Mouse (Mus musculus) left cerebral cortex, postnatal 36 days (tissue): ENCODE data around the gene Ebp. TPM values are rescaled to one million over a fixed set of nuclear protein-coding genes. Genes with fewer than 3 reads are reported as not detected.
A peak's percentile ranks its signal among the peaks of the same experiment; 100 is the strongest.

Experiments
- DNase-seq, 2 experiments: peaks; one replicate each; pipeline ENCODE4 v3.0.0; 2021 to 2022; ENCODE audit warnings: low spot score in 2 of 2, mixed read lengths in 1 of 2
- intact Hi-C: fragments of 180-260 bp; cut with DNase I; formaldehyde crosslinking; loops from one replicate; pipeline ENCODE4 v1.15.1; 2025
- total RNA-seq, 2 experiments: library from RNA; stranded (reverse); gene quantifications; 2 replicates each; pipeline ENCODE4 v1.2.3; 2021

Ebp gene
- total RNA-seq, 2 experiments from 2014 or later, result 33.5 to 35.9 TPM

DNA sequence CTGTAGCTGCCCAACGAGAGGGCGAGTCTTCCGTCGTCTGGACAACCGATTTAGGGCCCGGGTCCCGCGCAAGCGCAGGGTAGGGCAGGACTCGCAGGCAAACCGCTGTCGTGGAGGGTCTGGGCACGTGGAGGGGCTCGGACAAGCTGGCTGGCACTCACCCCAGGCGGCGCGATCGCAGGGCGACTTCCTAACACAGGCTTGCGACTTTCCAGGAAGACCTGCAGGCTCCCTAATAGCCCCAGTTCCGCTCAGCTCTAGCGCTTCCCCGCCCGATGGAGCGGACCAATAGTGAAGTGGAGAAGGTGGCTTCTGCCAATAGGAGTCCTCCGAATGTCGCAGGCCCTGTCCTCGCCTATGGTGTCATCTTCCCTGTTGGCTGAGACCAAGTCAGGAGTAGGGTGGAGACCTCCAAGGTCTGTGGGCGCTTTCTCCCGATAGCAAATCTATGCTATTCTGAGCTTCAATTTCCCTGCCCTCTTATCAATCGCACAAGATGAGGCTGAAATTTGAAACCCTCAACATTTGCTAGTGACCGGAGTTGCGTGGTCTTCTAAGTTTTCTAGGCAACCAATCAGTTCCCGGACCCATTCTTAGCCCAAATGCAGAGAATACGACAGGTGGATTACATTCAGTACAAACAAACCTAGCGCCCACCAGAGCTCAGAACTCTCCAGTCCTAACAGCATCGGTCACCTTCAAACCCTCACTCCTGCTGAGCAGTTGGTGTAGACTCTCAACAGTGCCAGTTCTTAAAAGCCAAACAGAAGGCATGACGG lies 483 bp downstream of the Ebp start:
- intact Hi-C loops, result loop anchor here (2.0 kb wide), 1 partner anchor 14 kb away; the partner anchor contains the start of gene Porcn

DNA sequence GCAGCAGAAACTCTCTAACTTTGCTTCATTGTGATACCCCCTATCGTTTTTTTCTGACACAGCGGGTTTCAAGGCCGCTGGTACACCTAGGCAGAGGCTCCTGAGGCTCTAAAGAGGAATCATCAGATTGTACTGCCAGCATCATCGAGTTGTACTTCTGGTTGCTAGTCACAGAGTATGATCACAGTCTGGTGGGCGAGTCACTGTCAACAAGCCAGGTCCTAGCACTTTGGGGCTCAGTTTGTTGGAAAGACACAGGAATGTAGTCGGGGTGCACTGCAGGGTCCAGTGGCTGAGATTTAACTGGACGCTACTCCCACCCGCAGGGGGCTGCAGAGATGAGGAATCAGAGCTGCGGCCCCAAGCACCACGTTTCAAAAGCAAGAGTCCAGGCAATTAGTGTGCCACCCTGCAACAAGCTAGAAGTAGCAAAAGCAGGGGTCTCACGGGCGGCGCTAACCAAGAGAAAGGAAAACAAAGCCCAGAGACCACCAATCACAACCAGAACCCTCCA lies 1.1 kb downstream of the Ebp start:
- intact Hi-C loops, result loop anchor here (2.0 kb wide), 1 partner anchor 15 kb away; the partner anchor contains the start of gene Porcn
- DNase-seq, result no peak

More for the DNA sequence above, 483 bp downstream of the Ebp start:
- peak; percentile 73 to 78 for DNase-seq

DNA sequence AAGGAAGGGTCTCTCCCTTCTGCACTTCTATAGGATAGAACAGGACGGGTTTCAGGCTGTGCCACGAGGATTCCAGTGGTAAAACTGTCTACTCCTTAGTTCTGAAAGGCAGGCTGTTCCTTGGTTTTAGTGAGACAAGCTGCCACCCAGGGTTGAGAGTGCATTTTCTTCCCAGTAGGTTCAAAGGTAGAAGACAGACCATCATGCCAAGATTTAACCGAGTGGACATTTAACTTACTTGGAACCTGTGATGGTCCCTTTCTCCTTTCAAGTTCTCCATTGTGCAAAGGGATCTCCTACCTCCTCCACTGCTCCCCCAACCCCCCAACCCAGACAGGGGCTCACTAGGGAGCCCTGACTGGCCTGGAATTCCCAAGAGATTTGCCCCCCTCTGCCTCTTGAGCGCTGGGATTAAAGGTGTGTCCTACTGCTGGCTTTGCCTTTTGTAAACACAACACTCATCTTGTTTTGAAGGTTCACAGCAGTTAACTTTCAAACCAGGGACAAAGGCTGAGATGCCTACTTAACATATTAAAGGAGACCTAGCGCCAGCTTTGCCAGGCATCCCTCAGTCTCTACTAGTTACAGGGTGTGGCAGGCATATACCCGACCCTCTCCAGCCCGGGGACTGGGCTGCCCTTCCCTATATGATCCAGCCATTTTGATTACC lies 10.3 kb downstream of the Ebp start:
- intact Hi-C loops, result no loop called here
- no peak for DNase-seq

DNA sequence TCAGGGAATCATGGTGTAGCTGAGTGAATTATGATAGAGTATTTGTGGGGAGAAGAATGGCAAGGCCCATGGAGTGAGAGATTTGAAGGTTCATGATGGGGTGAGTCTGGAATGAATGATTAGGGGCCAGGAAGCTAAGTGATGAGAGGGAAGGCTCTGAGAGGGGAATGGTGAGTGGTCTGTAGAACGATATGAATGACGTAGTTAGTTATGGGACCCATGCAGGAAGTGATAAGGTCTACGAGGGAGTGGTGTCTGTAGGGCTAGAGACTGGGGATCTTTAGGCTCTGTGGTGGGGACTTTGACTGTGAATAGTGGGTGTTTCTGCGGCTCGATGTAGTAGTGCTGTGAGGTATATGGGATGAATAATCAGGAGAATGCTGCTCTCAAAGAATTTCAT lies 13.7 kb downstream of the Ebp start:
- no peak for DNase-seq
- intact Hi-C loops, result no loop called here

DNA sequence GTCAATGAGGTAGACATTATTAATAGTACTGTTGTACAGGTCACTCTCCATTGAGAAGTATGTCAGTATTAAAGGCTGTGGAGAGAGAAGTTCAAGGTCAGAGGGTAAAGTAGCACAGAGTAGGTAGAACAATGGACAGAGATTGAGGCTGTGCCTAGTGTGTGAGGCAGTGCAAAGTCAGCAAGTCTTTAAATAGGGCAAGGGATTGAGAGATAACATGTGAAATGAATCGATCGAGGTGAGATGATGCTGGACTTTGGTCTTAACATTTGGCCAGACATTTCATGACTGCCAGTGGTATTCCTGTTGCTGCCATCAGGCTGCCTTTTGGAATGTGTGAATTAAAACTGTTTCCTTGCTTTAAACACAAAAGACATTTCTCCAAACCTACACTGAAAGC lies 14.4 kb downstream of the Ebp start:
- intact Hi-C loops, result no loop called here
- no peak for DNase-seq

- intact Hi-C loops, result no loop called here
- peak; percentile 79 to 83 for DNase-seq
Observed at GRCm38 (mm10) chrX:8175504-8176385, 17.6 kb downstream of the Ebp start, which contains the start of gene Tbc1d25. TSS of gene Tbc1d25 (minus strand) at chrX:8176181.

GRCm38 (mm10) chrX:8175169-8175503 lies 18.2 kb downstream of the Ebp start:
- no peak for DNase-seq
- intact Hi-C loops, result no loop called here

- intact Hi-C loops, result no loop called here
- DNase-seq, result no peak
Observed at GRCm38 (mm10) chrX:8167716-8168647, 25.3 kb downstream of the Ebp start.

DNA sequence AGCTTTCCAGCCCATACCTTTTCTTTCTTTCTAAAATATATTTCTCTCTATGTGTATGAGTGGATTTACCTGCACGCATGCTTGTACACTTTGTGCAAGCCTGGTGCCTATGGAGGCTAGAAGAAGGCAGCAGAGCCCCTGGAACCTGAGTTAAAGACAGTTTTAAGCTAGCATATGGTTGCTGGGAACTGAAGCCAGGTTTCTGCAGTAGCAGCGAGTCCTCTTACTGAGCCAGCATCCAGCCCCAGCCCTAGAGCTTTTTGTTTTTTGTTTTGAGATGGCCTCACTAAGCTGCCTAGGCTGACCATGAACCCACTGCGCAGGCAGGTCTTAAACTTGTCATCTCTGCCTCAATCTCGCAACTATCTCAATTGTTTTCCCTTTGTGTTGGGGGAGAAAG lies 28.8 kb downstream of the Ebp start:
- DNase-seq, result no peak
- intact Hi-C loops, result no loop called here

GRCm38 (mm10) chrX:8163076-8163475 lies 30.2 kb downstream of the Ebp start:
- peak in 1 of 2 experiments; percentile 9 for DNase-seq
- intact Hi-C loops, result no loop called here

GRCm38 (mm10) chrX:8145153-8145991 lies 47.9 kb downstream of the Ebp start, which contains the start of gene Rbm3:
TSS of gene Rbm3 (minus strand) at chrX:8145880.
- intact Hi-C loops, result loop anchor here (1.0 to 5.0 kb wide), 2 partner anchors 13 to 107 kb away; partner anchors contain the start of genes Ftsj1 and Wdr13
- DNase-seq, result peak; percentile 86

GRCm38 (mm10) chrX:8143750-8144149 lies 49.6 kb downstream of the Ebp start:
- intact Hi-C loops, result no loop called here
- no peak for DNase-seq

GRCm38 (mm10) chrX:8142948-8143347 lies 50.4 kb downstream of the Ebp start:
- no peak for DNase-seq
- intact Hi-C loops, result no loop called here

DNA sequence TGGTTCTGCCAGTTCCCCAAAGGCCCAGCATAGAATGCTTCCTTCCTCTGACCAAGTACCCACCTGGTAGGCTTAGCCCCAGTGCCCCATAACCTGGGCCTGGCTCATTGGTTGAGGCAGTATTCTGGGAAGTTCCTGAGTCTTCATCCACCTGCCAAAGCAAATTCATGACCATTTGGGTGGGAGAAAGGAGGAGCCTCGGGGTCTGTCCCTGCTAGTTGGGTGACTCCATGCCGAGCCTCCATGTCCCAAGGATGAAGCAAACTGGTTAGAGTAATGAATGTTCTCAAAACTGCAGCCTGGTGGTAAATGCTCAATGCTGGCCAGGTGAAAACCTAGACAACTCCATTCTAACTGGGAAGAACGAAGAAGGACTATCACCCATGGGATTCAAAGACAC lies 52.3 kb downstream of the Ebp start:
- no peak for DNase-seq
- intact Hi-C loops, result no loop called here

- intact Hi-C loops, result no loop called here
Observed at GRCm38 (mm10) chrX:8140446-8140845, 52.9 kb downstream of the Ebp start.

GRCm38 (mm10) chrX:8139480-8139879 lies 53.8 kb downstream of the Ebp start:
- DNase-seq, result no peak
- intact Hi-C loops, result no loop called here

More at GRCm38 (mm10) chrX:8140446-8140845, 52.9 kb downstream of the Ebp start:
- no peak for DNase-seq

- DNase-seq, result no peak
- intact Hi-C loops, result no loop called here
Observed at GRCm38 (mm10) chrX:8135886-8136285, 57.4 kb downstream of the Ebp start.
